Mouse (Mus musculus) neural tube, postnatal 0 days (tissue): Measurements from ENCODE around the gene Slc7a1. TPM values are rescaled to one million over a fixed set of nuclear protein-coding genes. Genes with fewer than 3 reads are reported as not detected.

Experiments
- polyA plus RNA-seq: library from polyadenylated mRNA; unstranded; fragments of >200 nt; fragmentation: Nextera tagmentation; extraction: Ambion mirVana; gene quantifications from 2 replicates; pipeline ENCODE4 v1.2.1, GENCODE M21; 2015

The Slc7a1 gene
- polyA plus RNA-seq: 36.4 and 41.9 TPM in 2 replicates

GRCm38 (mm10) chr5:148399660-148400443, at the start of gene Slc7a1:
TSS of gene Slc7a1 (minus strand) at chr5:148399904.

Other genes starting within 250 kb of the Slc7a1 start
- gene Ubl3, start 152.9 kb upstream of the Slc7a1 start, polyA plus RNA-seq: 138 and 153 TPM in 2 replicates